ENCODE assay signal across 8 mouse cellular contexts in genomic region chr19:44296186-44296585, GRCm38 (mm10). TPM values are rescaled to one million over a fixed set of nuclear protein-coding genes. Genes with fewer than 3 reads are reported as not detected.
A peak's percentile ranks its signal among the peaks of the same experiment; 100 is the strongest.
DNase-seq lines count a peak whose midpoint lies in the region; ATAC-seq and TF ChIP-seq lines count a peak whose summit lies in the region.

No protein-coding gene starts in this region.

- peak overlapping the region; percentile 16; the same call in 1 of the 2 replicates for H3K27ac ChIP-seq in liver, embryonic 11.5 days (ENCODE audit: low read depth, low read length)
- peak overlapping the region; percentile 97 for H3K27ac ChIP-seq in forebrain, embryonic 10.5 days
- no peak overlapping the region for H3K27ac ChIP-seq in limb, embryonic 15.5 days
- H3K27ac ChIP-seq in thymus, adult 2 months (ENCODE audit: control insufficient read depth, insufficient read depth, low read length): no peak overlapping the region

- H3K9ac ChIP-seq in liver, embryonic 11.5 days (ENCODE audit: low read depth, low read length): peak overlapping the region; percentile 90
- peak overlapping the region; percentile 87 for H3K9ac ChIP-seq in limb, embryonic 15.5 days

- 64% methylated on average over 7 of the region's 7 CpGs for WGBS in liver, embryonic 11.5 days
- WGBS in forebrain, embryonic 10.5 days: 47% methylated on average over 7 of the region's 7 CpGs
- WGBS in limb, embryonic 15.5 days: 14% methylated on average over 7 of the region's 7 CpGs
- WGBS in thymus, adult 2 months: 19% methylated on average over 7 of the region's 7 CpGs

- peak overlapping the region; percentile 88 for H3K4me3 ChIP-seq in liver, embryonic 11.5 days (ENCODE audit: low read depth, low read length)
- peak overlapping the region; percentile 76 for H3K4me3 ChIP-seq in forebrain, embryonic 10.5 days
- peak overlapping the region; percentile 80 for H3K4me3 ChIP-seq in limb, embryonic 15.5 days
- H3K4me3 ChIP-seq in thymus, adult 2 months (ENCODE audit: control insufficient read depth, insufficient read depth, low read length): peak overlapping the region; percentile 74

- no peak for TF ChIP-seq CTCF in thymus, adult 2 months (IDR thresholded peaks at IDR 0.05; ENCODE audit: borderline replicate concordance, control insufficient read depth, extremely low read depth, insufficient read depth, low read length, poor library complexity)

- H3K4me1 ChIP-seq in liver, embryonic 11.5 days (replicated peaks; ENCODE audit: control insufficient read depth, insufficient read depth, low read length): peaks cover 77% of the 10 kb centered on the region
- peaks cover 85% of the 10 kb centered on the region for H3K4me1 ChIP-seq in forebrain, embryonic 10.5 days
- H3K4me1 ChIP-seq in limb, embryonic 15.5 days: peaks cover 67% of the 10 kb centered on the region
- peaks cover 57% of the 10 kb centered on the region for H3K4me1 ChIP-seq in thymus, adult 2 months (replicated peaks; ENCODE audit: control insufficient read depth, insufficient read depth, low read length)

- no peaks in the 10 kb centered on the region for H3K27me3 ChIP-seq in liver, embryonic 11.5 days (replicated peaks; ENCODE audit: control insufficient read depth, insufficient read depth, low read length)
- no peaks in the 10 kb centered on the region for H3K27me3 ChIP-seq in forebrain, embryonic 10.5 days (ENCODE audit: poor library complexity, severe bottlenecking)
- H3K27me3 ChIP-seq in limb, embryonic 15.5 days: no peaks in the 10 kb centered on the region
- H3K27me3 ChIP-seq in thymus, adult 2 months (ENCODE audit: control insufficient read depth, insufficient read depth, low read length): no peaks in the 10 kb centered on the region

- no peaks in the 10 kb centered on the region for H3K9me3 ChIP-seq in liver, embryonic 11.5 days (ENCODE audit: control insufficient read depth, low read length)
- no peaks in the 10 kb centered on the region for H3K9me3 ChIP-seq in forebrain, embryonic 10.5 days
- no peaks in the 10 kb centered on the region for H3K9me3 ChIP-seq in limb, embryonic 15.5 days

- peak overlapping the region; percentile 97 for H3K4me2 ChIP-seq in liver, embryonic 11.5 days
- peak overlapping the region; percentile 84 for H3K4me2 ChIP-seq in limb, embryonic 15.5 days

- no peak for ATAC-seq in liver, embryonic 11.5 days (replicated peaks; ENCODE audit: low FRiP score)
- ATAC-seq in limb, embryonic 15.5 days (ENCODE audit: insufficient number of reproducible peaks, low FRiP score, low TSS enrichment, low read depth): no peak

- H3K36me3 ChIP-seq in liver, embryonic 11.5 days (ENCODE audit: control insufficient read depth, insufficient read depth, low read length): peaks cover 57% of the 10 kb centered on the region
- H3K36me3 ChIP-seq in forebrain, embryonic 10.5 days (replicated peaks): peaks cover 65% of the 10 kb centered on the region
- peaks cover 55% of the 10 kb centered on the region for H3K36me3 ChIP-seq in limb, embryonic 15.5 days
- peaks cover 50% of the 10 kb centered on the region for H3K36me3 ChIP-seq in thymus, adult 2 months (ENCODE audit: control insufficient read depth, insufficient read depth, low read length)

- no peak for DNase-seq in liver, embryonic 11.5 days (ENCODE audit: low spot score)
- no peak for DNase-seq in liver
- no peak for DNase-seq in forebrain, embryonic 10.5 days (ENCODE audit: extremely low spot score, low spot score)
- peak; percentile 39 for DNase-seq in thymus, adult 2 months
- DNase-seq in left cerebral cortex, adult 18-20 months (ENCODE audit: low spot score in 2 of 2): no peak
- DNase-seq in kidney, postnatal 14 days: no peak
- no peak for DNase-seq in adrenal gland, adult 2 months

- TF ChIP-seq POLR2A in thymus, adult 2 months (IDR thresholded peaks at IDR 0.05; ENCODE audit: control insufficient read depth, extremely low read depth, insufficient read depth, low read length, poor library complexity): no peak

RNA-seq across cellular contexts. Expression of gene Scd2, which starts 2.7 kb away (rescaled TPM):
- polyA plus RNA-seq in liver, embryonic 11.5 days (2014; fragmentation: Nextera tagmentation; extraction: Ambion mirVana): 212 and 231 TPM in 2 replicates
- polyA plus RNA-seq in forebrain, embryonic 10.5 days (2016; fragmentation: Nextera tagmentation; extraction: Ambion mirVana): 369 and 403 TPM in 2 replicates
- 200 and 221 TPM in 2 replicates for polyA plus RNA-seq in limb, embryonic 15.5 days (2015; fragmentation: Nextera tagmentation; extraction: Ambion mirVana)
- polyA plus RNA-seq in thymus, adult 2 months (2012; rRNA removed): 261 and 320 TPM in 2 replicates
- total RNA-seq in left cerebral cortex, adult 18-20 months (2021): 100 to 1,000 TPM; 581 to 588 TPM
- total RNA-seq in adrenal gland, adult 2 months (2021): 1,000 to 10,000 TPM in 1 of 2 experiments, 100 to 1,000 TPM in 1; 845 to 1,065 TPM
- 432 and 748 TPM in 2 replicates for polyA plus RNA-seq in adrenal gland, adult 2 months (2012; rRNA removed)

RNA-seq across cellular contexts. Expression of gene Scd4, which starts 36.7 kb away (rescaled TPM):
- 0.06 and 0.16 TPM in 2 replicates for polyA plus RNA-seq in liver, embryonic 11.5 days (2014; fragmentation: Nextera tagmentation; extraction: Ambion mirVana)
- polyA plus RNA-seq in forebrain, embryonic 10.5 days (2016; fragmentation: Nextera tagmentation; extraction: Ambion mirVana): 0.06 TPM in 1 of 2 replicates, not detected in the other
- polyA plus RNA-seq in limb, embryonic 15.5 days (2015; fragmentation: Nextera tagmentation; extraction: Ambion mirVana): 0.20 and 0.41 TPM in 2 replicates
- polyA plus RNA-seq in thymus, adult 2 months (2012; rRNA removed): 2.2 and 2.7 TPM in 2 replicates
- total RNA-seq in left cerebral cortex, adult 18-20 months (2021): 1 to 10 TPM; 2.2 to 2.7 TPM
- total RNA-seq in adrenal gland, adult 2 months (2021): 1 to 10 TPM; 5.4 to 9.3 TPM
- 0.19 and 0.29 TPM in 2 replicates for polyA plus RNA-seq in adrenal gland, adult 2 months (2012; rRNA removed)

Comparison
In these comparisons a context has a peak if more than half of its experiments do, and no peak if none do; other contexts are left out.
1. H3K27ac ChIP-seq: peak in liver, embryonic 11.5 days (single experiment) and forebrain, embryonic 10.5 days (single experiment); none in limb, embryonic 15.5 days (single experiment) and thymus, adult 2 months (single experiment).
2. Peak in every context shown above with its lines, with median percentiles within 50 percentile points of each other: H3K4me3 ChIP-seq.